Mouse (Mus musculus) megakaryocyte-erythroid progenitor cell, adult 5 weeks (primary cell): ENCODE measurements around the gene Gfral. TPM values are rescaled to one million over a fixed set of nuclear protein-coding genes. Genes with fewer than 3 reads are reported as not detected.

ENCODE experiments used
- polyA plus RNA-seq: library from polyadenylated mRNA; stranded (reverse); fragments of >175 nt; gene quantifications from 2 replicates; pipeline ENCODE4 v1.2.3, GENCODE M21; 2012

The Gfral gene
- not detected in 2 replicates for polyA plus RNA-seq

DNA sequence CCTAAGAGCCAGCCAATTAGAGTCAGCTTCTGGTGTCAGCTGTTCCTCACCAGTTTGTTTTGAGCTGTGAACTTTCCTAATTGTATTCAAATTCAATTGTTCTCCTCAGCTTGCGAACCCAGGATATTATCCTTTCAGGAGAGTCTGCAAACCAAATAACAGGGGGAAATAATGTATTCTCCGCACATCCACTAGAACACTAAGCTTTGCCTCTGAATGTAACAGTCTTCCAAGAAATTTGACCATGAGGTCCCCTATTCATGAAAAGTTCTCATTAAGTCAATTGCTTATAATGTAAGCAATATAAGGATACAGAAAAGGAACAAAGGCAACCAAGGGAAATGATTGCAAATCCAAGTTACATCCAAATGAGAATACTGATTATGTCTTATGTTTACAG is at the start of gene Gfral:
Gene Gfral, minus strand, starts transcription at position 101 of the 400 bp plus-strand sequence.

Other genes starting within 250 kb of the Gfral start
- gene Hmgcll1, start 198.8 kb downstream of the Gfral start, polyA plus RNA-seq, result 0.03 and 0.07 TPM in 2 replicates
- gene Hcrtr2, start 110.2 kb upstream of the Gfral start, polyA plus RNA-seq, result not detected in 2 replicates